Mouse (Mus musculus) right cerebral cortex, postnatal 14 days (tissue): ENCODE data around the gene Pigl.
"Not testable (repeated sequence)": the region's sequence is repeated elsewhere in the genome, so short reads cannot be mapped to it uniquely, and the experiment has no call there.

ENCODE experiments used
- DNase-seq: peaks from one replicate; pipeline ENCODE4 v3.0.0; 2022

Gene Pigl

DNA sequence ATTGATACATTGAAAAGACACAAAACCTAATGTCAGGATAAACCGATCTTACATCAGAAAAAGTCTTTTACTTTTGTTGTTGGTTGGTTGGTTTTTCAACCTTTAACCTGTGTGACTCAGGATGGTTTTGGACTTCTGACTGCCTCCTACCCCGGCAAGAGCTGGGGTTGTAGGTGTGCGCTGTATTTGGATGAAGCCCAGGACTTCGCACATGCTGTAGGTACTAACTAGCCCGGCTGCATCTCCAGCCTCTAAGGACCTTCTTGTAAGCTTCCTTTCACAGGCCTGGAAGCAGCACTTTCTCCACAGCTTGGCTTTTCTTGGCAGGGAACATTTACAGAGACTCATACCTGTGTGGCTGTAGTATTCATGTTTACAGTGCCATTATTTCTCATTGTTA lies 15.3 kb downstream of the Pigl start:
- DNase-seq = no peak

DNA sequence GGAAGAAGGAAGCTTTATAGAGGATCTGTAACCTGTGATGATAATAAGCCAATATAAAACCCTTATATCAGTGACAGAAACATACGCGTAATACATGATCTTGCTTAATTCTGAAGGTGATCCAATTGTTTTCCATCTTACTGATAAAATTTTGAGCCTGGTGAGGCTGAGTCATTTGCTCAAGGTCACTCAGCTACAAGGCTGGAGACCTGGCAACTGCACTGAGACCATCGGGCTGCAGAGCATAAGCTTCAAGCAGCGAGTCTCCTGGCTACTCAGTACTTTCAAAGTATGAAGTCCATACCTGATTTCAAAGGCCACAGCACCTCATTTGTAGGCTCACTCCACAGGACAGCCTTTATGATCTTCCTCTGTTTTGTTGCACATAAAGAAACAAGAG lies 17.9 kb downstream of the Pigl start:
- DNase-seq = no peak

DNA sequence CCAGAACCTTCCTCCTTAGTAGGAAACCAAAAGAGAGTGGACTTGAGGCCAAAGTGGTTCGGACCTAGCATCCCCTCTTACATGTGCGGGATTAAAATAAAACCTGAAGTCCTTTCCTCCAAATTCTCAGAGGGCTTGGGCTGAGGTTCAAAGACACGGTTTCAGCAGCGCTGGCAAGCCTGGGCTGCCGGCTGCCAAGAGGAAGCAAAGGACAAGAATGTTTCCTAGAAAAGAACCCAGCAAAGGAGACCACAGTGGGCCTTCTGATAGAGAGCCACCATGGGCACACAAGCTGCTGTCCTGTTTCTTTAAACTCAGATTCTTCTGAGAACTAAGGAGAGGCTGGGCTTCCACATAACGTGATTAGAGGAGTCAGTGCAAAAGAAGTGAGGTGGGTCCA lies 20.7 kb downstream of the Pigl start:
- no peak for DNase-seq

DNA sequence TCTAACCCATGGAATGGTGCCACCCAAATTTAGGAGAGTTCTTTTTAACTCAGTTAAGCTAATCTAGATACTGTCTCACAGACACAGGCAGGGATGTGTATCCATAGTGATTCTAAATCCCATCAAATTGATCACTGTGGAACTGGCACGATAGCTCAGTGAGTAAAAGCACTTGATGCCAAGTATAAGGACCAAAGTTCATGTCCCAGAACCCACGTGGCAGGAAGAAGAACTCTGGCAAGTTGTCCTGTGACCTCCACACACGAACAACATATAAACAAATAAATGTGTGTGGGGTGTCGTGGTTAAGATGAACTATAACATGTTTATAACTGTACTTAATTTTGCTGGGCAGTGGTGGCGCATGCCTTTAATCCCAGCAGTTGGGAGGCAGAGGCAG lies 21.3 kb downstream of the Pigl start:
- DNase-seq = no peak

DNA sequence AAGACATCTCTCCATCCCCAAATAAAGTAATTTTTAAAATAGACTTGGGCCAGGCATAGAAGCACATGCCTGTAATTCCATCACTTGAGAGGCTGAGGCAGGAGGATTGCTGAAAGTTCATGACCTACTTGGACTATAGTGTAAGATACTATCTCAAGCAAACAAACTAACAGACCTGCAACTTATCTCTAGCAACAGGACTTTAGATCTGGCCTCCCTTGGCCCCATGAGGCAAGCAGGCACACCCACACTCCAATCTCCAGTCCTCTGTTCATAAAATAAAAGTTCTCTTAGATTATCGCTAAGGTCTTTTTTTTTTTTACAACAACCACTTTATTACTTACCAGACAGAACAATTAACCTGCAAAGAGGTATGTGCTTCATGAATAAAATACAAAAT lies 28.7 kb downstream of the Pigl start:
- no peak for DNase-seq

DNA sequence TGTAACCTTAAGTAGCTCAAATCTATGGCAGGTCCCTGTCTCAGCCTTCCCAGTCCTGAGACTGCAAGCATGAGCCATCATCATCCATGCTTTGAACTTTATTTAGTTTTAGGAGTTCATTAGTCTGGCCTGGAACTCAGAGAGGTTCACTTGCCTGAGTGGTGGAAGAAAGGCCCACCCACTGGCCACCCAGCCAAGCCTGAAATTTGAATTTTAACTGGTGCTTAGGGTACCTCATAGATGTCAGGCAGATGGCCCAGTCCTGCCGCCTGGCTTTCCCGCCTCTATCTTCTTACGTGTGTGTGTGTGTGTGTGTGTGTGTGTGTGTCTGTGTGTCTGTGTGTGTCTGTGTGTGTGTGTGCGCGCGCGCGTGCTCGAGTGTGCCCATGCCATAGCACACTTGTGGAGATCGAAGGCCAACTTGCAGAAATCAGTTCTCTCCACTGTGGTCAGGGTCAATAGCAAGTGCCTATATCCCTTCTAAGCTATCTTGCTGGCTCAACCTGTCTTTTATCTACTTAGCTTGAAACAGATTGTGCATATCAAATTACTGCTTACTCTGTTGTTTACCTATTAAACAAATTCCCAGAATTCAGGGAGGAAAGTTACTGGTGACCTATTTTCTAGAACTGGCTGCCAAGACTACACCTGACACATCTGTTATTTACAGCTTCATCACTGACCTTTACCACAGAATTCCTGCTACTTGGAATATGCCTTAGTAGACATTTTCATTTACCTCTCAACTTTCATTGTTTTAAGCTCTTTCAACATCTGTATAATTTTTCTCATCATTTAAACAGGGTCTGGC lies 29.5 kb downstream of the Pigl start:
- no peak for DNase-seq

DNA sequence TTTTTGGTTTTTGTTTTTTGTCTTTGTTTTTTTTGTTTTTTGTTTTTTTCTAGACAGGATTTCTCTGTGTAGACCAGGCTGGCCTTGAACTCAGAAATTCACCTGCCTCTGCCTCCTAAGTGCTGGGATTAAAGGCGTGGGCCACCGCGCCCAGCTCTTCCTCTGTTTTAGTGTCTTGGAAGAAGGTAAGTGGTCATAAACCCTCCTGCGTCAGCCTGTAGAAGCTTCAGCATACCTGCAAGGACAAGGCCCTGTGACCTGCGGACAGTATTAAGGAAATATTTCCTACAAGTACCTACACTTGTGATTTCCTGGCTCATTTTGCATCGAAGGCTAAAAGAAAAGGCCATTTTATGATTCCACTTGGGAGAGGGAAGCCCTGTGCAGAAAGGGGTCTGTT lies 35.4 kb downstream of the Pigl start:
- DNase-seq = no peak

DNA sequence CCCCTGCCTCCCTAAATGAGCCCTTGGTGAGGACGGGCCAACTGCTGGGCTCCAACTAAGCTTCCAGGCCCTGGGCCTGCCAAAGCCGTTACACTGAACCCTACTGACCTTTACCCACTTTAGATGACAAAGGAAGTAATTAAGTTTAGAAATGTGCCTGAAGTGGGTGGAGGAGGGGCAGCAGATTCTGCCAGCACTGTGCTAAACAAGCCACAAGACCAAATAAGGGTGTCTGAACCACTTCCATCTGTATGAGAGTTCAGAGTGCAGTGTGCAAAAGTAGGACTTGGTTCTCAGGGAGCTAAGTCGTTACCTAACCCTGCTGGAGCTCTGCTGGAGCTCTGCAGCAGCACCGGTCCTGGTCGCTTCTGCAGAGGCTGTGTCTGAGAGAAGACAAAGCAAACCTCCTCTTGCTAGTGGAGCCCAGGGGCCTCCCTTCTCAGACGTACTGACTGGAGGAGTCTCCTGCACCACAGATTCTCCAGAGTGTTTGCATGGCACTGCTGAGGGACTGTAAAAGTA lies 36.6 kb downstream of the Pigl start:
- DNase-seq = peak; percentile 7

DNA sequence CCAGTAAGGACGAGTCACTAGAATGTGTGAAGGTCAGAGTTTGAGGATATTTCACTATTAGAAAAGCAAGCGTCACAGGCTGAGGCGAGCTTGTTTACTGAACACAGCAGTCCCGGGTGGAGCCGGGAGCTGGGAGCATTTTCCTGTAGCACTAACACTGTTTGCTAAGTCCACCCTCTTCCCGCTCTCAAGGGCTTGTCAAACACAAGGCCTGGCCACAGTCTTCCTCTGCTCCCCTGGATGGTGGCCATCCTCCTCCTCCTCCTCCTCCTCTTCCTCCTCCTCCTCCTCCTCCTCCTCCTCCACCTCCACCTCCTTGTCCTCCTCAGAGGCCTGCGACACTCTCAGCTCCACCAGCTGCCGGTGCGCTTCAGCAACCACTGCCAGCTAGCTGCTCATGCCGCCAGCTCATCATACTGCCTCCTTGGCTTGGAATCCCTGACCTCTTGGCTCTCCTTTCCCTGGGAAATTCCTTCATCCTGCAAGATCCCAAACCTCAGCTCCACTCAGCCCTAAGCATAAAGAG lies 37.1 kb downstream of the Pigl start:
- DNase-seq = no peak

DNA sequence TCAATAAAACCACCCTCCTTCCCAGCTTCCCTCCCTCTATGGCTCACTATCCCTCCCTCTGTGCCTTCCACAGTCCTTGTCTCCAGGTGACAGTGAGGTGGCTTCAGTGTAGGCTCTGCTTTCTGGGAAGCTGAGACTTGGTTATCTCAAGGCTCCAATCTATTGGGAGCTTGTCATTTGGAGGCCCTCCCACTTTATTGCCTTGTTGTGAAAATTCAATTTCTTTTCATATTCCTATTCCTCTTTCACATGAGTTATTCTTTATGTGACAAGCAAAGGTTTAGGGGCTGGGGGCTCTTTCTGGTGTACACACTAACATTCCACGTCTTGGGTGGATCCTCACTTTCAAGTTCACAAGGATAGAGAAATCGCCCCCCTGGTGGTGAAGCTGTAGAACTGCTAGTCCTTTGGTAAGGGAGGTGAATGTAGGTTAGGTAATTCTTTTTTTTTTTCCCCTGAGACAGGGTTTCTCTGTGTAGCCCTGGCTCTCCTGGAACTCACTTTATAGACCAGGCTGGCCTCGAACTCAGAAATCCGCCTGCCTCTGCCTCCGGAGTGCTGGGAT lies 38.0 kb downstream of the Pigl start:
- DNase-seq = no peak

DNA sequence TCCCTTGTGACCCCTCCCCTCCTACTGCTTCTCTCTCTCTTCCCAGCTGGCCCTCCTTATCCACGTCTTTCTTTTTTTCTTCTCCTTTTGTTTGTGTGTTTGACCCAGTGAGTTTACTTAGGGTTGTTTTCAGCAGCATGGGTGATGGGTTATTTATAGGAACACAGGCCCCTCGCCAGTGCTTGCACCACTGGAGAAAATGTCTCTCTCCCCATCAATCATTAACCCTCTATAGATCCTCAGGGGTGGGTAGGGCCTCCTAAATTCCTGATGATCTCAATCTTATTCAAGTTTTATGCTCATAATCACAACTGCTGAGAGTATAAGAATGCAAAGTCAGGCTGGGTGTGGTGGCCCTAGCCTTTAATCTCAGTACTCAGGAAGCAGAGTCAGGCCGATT lies 38.9 kb downstream of the Pigl start:
- DNase-seq = no peak

DNA sequence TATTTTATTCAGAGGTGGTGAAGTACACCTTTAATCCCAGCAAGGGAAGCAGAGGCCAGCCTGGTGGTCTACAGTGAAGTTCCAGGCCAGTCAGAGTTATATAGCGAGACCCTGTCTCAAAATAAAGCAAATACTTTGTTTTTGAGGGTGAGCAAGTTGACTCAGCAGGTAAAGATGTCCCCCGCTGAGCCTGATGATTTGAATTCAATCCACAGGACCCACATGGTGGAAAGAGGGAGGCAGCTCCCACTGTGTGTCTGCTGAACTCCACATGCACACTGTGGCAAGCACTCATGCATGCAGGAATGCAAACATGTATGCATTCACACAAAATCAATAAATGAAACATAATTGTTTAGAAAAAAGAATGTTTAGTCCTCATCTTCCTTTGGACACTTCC lies 40.5 kb downstream of the Pigl start:
- DNase-seq = no peak

DNA sequence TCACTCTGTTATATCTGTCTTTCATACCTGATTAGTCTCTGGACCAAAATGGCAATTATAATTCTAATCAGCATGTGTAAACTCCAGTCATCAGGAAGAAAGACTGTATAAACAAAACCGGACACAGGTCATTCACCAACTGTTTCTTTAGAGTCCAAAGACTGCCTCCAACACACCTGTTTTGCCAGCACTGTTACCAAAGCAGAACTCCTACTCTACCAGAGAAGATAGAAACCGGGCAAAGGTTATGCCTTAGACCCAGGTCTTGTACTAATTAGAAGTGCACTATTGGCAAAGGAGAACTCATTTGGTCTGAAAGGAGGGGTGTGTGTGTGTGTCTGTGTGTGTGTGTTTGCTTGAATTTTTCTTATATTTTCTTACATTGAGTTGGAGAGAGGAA lies 42.3 kb downstream of the Pigl start:
- DNase-seq = no peak

DNA sequence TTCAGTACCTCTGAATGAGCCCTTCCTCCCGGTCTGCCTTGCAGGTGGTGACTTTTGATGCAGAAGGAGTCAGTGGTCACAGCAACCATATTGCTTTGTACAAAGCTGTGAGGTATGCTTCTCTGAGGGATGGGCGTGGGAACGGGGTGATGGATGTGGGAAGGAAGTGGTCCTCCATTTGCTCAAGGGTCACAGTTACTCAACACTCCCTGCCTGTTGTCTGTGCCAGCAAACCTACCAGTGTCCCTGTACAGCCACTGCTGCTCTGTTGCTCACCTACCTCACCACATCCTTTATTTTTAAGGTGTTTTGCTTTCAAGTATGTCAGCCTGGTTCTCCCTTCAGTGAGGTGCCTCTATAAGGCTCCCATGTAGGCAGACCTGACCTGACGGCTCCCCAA lies 49.4 kb downstream of the Pigl start:
- DNase-seq = no peak

DNA sequence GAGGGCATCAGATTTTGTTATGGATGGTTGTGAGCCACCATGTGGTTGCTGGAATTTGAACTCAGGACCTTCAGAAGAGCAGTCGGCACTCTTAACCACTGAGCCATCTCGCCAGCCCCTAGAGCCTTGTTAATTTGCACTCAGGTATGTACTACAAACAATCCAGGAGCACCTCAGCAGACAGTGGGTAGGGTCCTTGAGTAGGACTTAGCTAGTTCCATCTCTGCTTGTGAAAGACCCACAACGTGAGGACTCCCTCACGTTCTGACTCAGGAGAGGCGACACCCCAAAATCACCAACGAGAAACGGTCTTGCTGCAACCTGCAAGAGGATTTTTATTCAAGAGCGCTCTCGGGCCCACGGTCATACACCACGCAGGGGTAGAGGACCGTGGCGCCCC lies 50.1 kb downstream of the Pigl start:
- not testable (repeated sequence) for DNase-seq

DNA sequence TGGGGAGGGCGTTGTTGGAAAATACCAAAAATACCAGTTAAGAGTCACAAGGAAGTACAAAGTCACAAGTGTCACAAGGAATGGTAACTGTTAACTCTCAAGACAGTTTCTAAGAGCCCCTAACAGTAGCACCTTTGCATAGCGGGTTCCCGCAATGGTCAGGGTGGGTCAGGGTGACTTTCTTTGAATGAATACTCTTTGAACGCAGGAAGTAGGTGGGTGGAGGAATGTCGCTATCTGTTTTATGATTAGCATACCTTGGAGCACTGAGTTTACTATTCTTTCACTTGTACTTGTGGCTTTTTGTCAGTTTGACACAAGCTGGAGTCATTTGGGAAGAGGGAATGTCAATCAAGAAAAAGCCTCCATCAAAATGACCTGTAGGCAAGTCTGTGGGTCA lies 50.6 kb downstream of the Pigl start:
- not testable (repeated sequence) for DNase-seq

DNA sequence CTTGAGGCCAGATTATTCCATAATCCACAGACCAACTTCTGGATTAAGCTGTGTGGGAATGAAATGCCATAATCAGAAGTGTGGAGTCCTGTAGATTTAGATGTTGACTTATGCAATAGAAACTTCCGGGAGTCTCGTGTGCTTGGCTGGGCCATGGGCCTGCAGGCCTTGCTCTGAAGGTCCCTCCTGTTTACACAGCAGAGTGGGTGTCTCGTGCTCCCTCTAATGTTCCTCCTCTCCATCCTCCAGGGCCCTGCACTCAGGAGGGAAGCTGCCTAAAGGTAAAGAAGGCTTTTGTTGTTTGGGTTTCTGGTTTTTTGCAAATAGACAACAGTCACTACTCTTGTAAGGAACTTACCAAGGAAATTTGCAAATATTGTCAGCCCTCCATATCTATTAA lies 51.3 kb downstream of the Pigl start:
- no peak for DNase-seq

DNA sequence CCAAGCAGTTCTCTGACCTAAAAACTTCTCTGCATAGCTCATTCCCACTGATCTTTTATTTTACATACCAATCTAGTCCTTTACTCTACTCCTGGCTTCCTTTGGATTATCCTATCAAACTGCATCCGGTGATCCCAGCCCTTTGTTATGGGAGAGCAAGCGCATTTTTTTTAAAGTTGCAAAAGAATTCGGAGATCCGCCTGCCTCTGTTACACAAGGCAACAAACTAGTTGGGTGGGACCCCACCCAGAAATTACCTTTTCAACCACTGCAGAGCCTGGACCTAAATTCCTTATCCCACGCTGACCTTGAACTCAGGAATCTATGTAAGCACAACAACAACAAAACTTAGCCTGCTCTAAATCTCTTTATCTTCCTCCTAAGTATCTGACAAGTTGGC lies 52.7 kb downstream of the Pigl start:
- no peak for DNase-seq

DNA sequence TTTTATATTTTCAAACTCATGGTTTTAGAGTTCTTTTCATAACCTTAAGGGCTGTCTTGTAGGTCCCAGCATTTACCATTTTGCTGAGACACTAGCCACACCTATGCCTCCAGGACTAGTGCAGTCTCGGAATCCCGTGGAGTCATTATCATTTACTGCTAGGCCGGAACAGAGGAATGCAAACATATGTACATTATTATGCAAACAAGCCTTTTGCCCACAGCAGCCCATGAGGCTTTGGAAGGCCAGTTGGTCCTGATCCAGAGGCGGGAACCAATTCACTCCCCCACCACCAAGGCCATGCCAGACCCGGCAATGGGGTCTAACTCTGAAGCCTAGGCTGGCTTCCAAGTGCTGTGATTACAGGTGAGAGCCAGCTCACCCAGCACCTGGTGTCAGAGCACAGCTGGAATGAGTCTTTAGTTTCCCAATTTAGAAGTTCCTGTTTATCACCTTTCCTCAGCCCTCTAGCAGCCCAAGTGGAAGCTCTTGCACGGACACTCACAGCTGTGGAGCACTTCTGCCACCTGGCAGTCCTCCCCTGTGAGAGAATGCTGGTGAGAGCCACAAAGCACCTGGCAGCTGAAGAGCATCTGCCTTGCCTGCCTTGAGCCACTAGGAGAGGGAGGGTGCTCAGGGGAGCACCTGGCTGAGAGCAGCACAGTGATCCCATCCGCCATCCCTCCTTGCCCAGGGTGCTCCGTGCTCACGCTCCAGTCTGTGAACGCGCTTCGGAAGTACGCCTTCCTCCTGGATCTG lies 53.4 kb downstream of the Pigl start:
- DNase-seq = no peak

DNA sequence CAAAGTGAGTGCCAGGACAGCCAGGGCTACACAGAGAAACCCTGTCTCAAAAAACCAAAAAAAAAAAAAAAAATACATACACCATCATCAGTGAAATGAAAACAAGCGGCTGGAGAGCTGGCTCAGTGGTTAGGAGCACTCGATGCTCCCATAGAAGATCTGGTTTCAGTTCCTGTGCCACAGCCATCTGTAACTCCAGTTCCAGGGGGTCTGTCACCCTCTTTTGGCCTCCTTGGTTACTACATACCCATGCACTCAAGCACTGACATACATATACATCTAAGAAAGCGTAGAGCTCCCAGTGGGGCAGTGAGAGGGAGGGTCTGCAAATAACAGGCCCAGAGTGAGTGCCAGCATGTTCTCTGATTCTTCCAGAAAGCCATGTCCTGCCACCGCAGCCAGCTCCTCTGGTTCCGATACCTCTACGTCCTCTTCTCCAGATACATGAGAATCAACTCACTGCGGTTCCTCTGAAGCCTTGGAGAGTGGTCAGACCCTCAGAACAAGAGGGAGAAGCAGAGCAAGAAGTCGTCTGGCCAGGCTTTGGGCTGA lies 54.3 kb downstream of the Pigl start:
- DNase-seq = no peak

DNA sequence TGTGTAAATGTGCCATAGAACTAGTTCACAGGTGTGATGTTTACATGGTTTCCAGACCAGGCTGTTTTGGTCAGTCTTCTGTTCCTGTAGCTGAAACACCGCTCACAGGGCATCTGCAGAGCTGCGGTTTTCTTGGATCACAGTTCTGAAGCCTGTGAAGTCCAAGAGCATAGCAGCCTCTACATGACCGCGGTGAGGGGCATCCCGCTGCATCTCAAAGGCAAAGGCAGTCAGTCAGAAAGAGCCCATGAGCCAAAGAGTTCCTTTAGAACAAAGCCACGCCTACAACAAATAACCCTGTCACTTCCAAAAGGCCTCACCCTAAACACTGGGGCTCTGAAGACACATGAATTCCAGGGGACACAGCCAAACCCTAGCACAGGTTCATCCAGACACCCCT lies 55.1 kb downstream of the Pigl start:
- DNase-seq = no peak

DNA sequence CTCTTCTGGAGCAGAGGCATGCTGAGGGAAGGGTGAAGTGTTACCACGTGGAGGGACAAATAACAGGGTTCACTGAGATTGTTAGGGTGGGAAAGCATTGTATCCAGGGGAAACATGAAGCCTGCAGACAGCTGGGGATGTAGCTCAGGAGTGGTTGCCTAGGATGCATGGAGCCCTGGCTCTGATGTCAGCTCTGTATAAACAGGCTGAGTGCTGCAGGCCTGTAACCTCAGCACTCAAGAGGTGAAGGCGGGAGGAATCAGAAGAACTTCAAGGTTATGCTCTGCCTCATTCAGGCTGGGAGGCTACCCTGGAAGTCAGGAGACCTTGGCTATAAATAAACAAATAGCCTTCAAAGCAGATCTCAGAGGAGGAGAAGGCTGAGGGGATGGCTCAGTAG lies 60.7 kb downstream of the Pigl start:
- no peak for DNase-seq

DNA sequence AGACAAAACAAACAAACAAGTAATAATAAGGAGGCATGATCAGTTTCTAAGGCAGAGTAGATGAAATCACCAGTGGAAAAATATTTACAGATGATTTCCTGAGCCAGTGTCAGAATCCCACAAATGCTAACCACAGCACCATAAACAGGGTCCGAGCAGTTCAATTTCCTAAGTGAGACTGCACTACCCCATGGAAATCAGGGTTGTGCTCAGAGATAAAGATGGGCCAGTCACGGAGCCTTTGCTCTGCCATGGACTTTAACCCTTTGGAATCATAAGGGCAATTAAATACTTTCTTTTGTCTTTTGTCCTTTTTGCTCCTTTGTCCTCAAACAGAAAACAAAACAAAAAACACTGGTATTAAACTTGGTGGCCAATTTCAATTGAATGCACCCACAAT lies 64.0 kb downstream of the Pigl start:
- DNase-seq = no peak

DNA sequence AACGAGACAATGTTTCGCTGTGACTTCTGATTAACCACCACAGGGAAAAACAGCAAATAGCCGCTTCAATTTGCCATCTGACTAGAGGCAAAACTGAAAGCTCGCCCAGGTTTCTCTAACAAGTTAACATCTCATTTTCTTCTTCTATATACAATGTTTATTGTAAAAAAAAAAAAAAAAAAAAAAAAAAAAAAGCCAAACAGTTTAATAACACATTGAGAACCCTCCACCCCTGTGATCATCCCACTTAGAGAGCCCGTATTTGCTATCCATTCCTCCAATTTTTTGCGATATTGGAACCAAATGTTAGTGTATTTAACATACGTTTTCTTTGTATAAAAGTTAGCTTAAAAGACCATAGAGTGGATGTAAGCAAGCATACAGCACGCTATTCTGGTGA lies 78.8 kb downstream of the Pigl start:
- no peak for DNase-seq
